Mouse (Mus musculus) induced T-regulatory cell, adult 2 months (primary cell): ENCODE results near the gene Enoph1.

Source experiments
- DNase-seq: peaks from one replicate; pipeline ENCODE4 v3.0.0-alpha.2; 2012; ENCODE audit warnings: low read depth

The Enoph1 gene

GRCm38 (mm10) chr5:100079040-100079930, 39.5 kb downstream of the Enoph1 start:
- DNase-seq = peak; percentile 43

GRCm38 (mm10) chr5:100079931-100080275, 40.1 kb downstream of the Enoph1 start:
- DNase-seq = no peak

- DNase-seq = no peak
Measured at GRCm38 (mm10) chr5:100082006-100082405, 42.2 kb downstream of the Enoph1 start.

GRCm38 (mm10) chr5:100083953-100084562, 44.3 kb downstream of the Enoph1 start:
- no peak for DNase-seq

GRCm38 (mm10) chr5:100085097-100085496, 45.3 kb downstream of the Enoph1 start:
- no peak for DNase-seq

GRCm38 (mm10) chr5:100090515-100091262, 50.9 kb downstream of the Enoph1 start:
- DNase-seq = no peak

- DNase-seq = no peak
Measured at GRCm38 (mm10) chr5:100091263-100091594, 51.4 kb downstream of the Enoph1 start.

- no peak for DNase-seq
Measured at GRCm38 (mm10) chr5:100091602-100092001, 51.8 kb downstream of the Enoph1 start.

GRCm38 (mm10) chr5:100096955-100097354, 57.2 kb downstream of the Enoph1 start:
- DNase-seq = no peak

GRCm38 (mm10) chr5:100097967-100098366, 58.2 kb downstream of the Enoph1 start:
- no peak for DNase-seq

- DNase-seq = no peak
Measured at GRCm38 (mm10) chr5:100102395-100102794, 62.6 kb downstream of the Enoph1 start.

- DNase-seq = no peak
Measured at GRCm38 (mm10) chr5:100108866-100109265, 69.1 kb downstream of the Enoph1 start.

- DNase-seq = no peak
Measured at GRCm38 (mm10) chr5:100109543-100110282, 69.9 kb downstream of the Enoph1 start.

GRCm38 (mm10) chr5:100110581-100110980, 70.8 kb downstream of the Enoph1 start:
- no peak for DNase-seq

- DNase-seq = no peak
Measured at GRCm38 (mm10) chr5:100113403-100113802, 73.6 kb downstream of the Enoph1 start.
